Mouse (Mus musculus) myocyte (in vitro differentiated cells): ENCODE data around the gene Slc12a5. TPM values are rescaled to one million over a fixed set of nuclear protein-coding genes. Genes with fewer than 3 reads are reported as not detected.

ENCODE experiments used
- H3K27me3 ChIP-seq: one replicate; pipeline ENCODE4 v1.6.1; 2011; ENCODE audit not compliant: control insufficient read depth, insufficient read depth, insufficient read length
- H3K36me3 ChIP-seq: one replicate; pipeline ENCODE4 v1.6.1; 2011; ENCODE audit not compliant: control insufficient read depth, insufficient read depth
- H3K4me2 ChIP-seq: one replicate; pipeline ENCODE4 v1.6.1; 2011; ENCODE audit warnings: low read depth, control low read depth
- H3K4me3 ChIP-seq: one replicate; pipeline ENCODE4 v1.5.1; 2011; ENCODE audit warnings: mild to moderate bottlenecking, control low read depth, moderate library complexity
- H3K79me2 ChIP-seq: one replicate; pipeline ENCODE4 v1.6.1; 2011; ENCODE audit not compliant: control insufficient read depth, insufficient read depth
- H3ac ChIP-seq: one replicate; pipeline ENCODE4 v1.6.1; 2011; ENCODE audit not compliant: control insufficient read depth, insufficient read length
- CEBPB ChIP-seq: IDR thresholded peaks from 2 replicates; pipeline ENCODE4 v1.6.1; 2011; ENCODE audit warnings: mild to moderate bottlenecking, moderate library complexity; ENCODE audit not compliant: poor library complexity, insufficient read depth, severe bottlenecking
- E2F4 ChIP-seq: IDR thresholded peaks from one replicate; pipeline ENCODE4 v1.6.1; 2011; ENCODE audit warnings: mild to moderate bottlenecking, control low read depth, moderate library complexity; ENCODE audit not compliant: insufficient read depth
- MAX ChIP-seq: IDR thresholded peaks from one replicate; pipeline ENCODE4 v1.6.1; 2011; ENCODE audit warnings: low read depth, mild to moderate bottlenecking, control low read depth
- MYOD1 ChIP-seq, 3 experiments: IDR thresholded peaks; one replicate each; pipeline ENCODE4 v1.6.1; 2011; ENCODE audit warnings: control low read depth in 2 of 3, low read depth in 2 of 3, mild to moderate bottlenecking in 2 of 3, moderate library complexity in 1 of 3; ENCODE audit not compliant: insufficient read length in 2 of 3, control insufficient read depth in 1 of 3
- MYOG ChIP-seq, 3 experiments: IDR thresholded peaks; one replicate each; pipeline ENCODE4 v1.6.1; 2011; ENCODE audit warnings: control low read depth in 2 of 3, low read depth in 2 of 3, mild to moderate bottlenecking in 2 of 3; ENCODE audit not compliant: insufficient read length in 2 of 3, control insufficient read depth in 1 of 3, insufficient read depth in 1 of 3
- POLR2A ChIP-seq: IDR thresholded peaks from one replicate; pipeline ENCODE4 v1.6.1; 2011; ENCODE audit warnings: low read depth, mild to moderate bottlenecking, control low read depth, moderate library complexity; ENCODE audit not compliant: insufficient read length
- POLR2AphosphoS2 ChIP-seq: IDR thresholded peaks from one replicate; pipeline ENCODE4 v1.6.1; 2011; ENCODE audit warnings: low read depth, control low read depth; ENCODE audit not compliant: insufficient read length
- REST ChIP-seq: IDR thresholded peaks from one replicate; pipeline ENCODE4 v1.6.1; 2011; ENCODE audit warnings: mild to moderate bottlenecking, control low read depth, moderate library complexity; ENCODE audit not compliant: insufficient read depth, insufficient read length
- SRF ChIP-seq: IDR thresholded peaks from one replicate; pipeline ENCODE4 v1.6.1; 2011; ENCODE audit warnings: low read depth; ENCODE audit not compliant: control insufficient read depth, insufficient read length
- TCF12 ChIP-seq: IDR thresholded peaks from one replicate; pipeline ENCODE4 v1.6.1; 2011; ENCODE audit warnings: mild to moderate bottlenecking, control low read depth; ENCODE audit not compliant: poor library complexity, insufficient read depth, severe bottlenecking
- TCF3 ChIP-seq: IDR thresholded peaks from one replicate; pipeline ENCODE4 v1.6.1; 2011; ENCODE audit warnings: low read depth, control low read depth; ENCODE audit not compliant: insufficient read length
- USF1 ChIP-seq: IDR thresholded peaks from one replicate; pipeline ENCODE4 v1.6.1; 2011; ENCODE audit warnings: low read depth, mild to moderate bottlenecking, control low read depth, moderate library complexity
- polyA plus RNA-seq: library from polyadenylated mRNA; unstranded; fragments of >200 nt; fragmentation: generic; extraction: Trizol; gene quantifications from one replicate; pipeline ENCODE4 v1.2.1, GENCODE M21; 2012; ENCODE audit warnings: missing spikeins

Slc12a5 gene
- polyA plus RNA-seq, 1 experiment = 0.52 TPM

DNA sequence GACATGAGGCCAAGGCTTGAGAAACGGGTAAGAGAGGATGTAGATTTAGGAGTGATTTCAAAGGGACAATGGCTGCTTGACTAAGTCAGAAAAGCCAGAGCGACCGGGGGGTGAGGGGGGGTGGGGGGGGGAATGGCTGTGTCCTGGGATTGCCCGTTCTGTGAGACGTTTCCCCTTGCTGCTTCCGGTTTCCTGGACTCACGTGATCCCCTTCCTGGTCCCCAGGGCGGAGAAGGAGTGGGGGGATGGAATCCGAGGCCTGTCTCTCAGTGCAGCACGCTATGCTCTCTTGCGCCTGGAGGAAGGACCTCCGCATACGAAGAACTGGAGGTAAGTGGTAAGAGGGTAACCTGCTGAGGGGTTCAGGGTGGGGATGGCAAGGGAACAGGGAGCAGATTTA, 28.2 kb downstream of the Slc12a5 start:
- TF ChIP-seq TCF3 (no peak), MYOG (IDR thresholded peaks at IDR 0.05; ENCODE audit: control insufficient read depth in 1 of 3, insufficient read depth in 1 of 3, insufficient read length in 2 of 3, low read depth in 2 of 3) (no peak), E2F4 (no peak), MYOD1 (IDR thresholded peaks at IDR 0.05; ENCODE audit: control insufficient read depth in 1 of 3, insufficient read length in 2 of 3, low read depth in 2 of 3) (no peak), POLR2AphosphoS2 (no peak), USF1 (no peak), REST (no peak), TCF12 (no peak), MAX (no peak), POLR2A (no peak), SRF (no peak), CEBPB (no peak)
- no peak overlapping the region for H3ac ChIP-seq
- no peak overlapping the region for H3K4me3 ChIP-seq
- H3K36me3 ChIP-seq = no peaks in the 10 kb centered on the region
- peaks cover 61% of the 10 kb centered on the region for H3K27me3 ChIP-seq
- no peaks in the 10 kb centered on the region for H3K79me2 ChIP-seq
- H3K4me2 ChIP-seq = no peak overlapping the region

DNA sequence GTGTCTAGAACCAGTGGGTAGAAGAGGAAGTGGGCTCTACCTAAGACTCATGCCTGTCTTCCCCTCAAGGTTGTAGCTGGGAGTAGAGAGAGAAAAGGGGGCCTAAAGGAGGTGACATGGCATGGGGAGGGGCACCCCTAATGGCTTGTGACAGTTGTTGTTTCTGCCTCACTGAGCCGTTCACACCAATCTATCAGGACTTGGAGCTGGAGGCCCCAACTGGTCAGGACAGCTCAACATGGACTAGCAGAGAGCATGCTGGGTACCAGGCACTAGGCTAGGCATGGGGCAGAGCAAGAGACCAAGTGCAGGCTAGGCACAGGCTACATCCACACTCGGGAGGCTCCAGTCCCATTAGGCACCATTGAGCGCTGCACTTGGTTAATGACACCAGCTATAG, 30.5 kb downstream of the Slc12a5 start:
- no peak overlapping the region for H3K4me2 ChIP-seq
- no peak for TF ChIP-seq TCF3
- no peak for TF ChIP-seq REST
- TF ChIP-seq POLR2AphosphoS2 = no peak
- no peak for TF ChIP-seq SRF
- TF ChIP-seq MYOG (IDR thresholded peaks at IDR 0.05; ENCODE audit: control insufficient read depth in 1 of 3, insufficient read depth in 1 of 3, insufficient read length in 2 of 3, low read depth in 2 of 3) = no peak
- no peak for TF ChIP-seq MAX
- no peak for TF ChIP-seq E2F4
- no peak for TF ChIP-seq TCF12
- no peak for TF ChIP-seq CEBPB
- H3K4me3 ChIP-seq = no peak overlapping the region
- no peak overlapping the region for H3ac ChIP-seq
- H3K36me3 ChIP-seq = no peaks in the 10 kb centered on the region
- peaks cover 59% of the 10 kb centered on the region for H3K27me3 ChIP-seq
- no peaks in the 10 kb centered on the region for H3K79me2 ChIP-seq

DNA sequence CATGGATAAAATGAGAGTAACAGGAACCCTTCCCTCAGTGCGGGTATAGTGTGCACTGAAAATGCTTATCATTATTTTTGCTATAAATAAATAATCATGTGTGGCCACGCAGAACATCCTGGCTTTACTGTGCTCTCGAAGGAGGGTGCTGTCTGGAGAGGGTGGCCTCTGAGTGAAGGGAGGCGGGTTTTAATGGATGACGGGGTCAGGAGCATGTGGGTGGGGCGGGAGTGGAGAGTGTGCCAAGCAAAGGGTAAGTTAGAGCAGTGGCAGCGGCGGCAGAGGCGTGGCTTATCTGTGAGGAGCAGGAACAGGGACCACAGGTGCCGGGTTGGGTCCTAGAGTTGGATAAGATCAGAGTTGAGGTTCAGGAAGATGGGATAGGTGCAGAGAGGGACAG, 31.2 kb downstream of the Slc12a5 start:
- Histone ChIP-seq H3K79me2 (no peaks in the 10 kb centered on the region), H3K27me3 (peaks cover 52% of the 10 kb centered on the region), H3K4me2 (no peak overlapping the region), H3K36me3 (no peaks in the 10 kb centered on the region), H3K4me3 (no peak overlapping the region), H3ac (no peak overlapping the region)
- TF ChIP-seq CEBPB (no peak), TCF3 (no peak)

DNA sequence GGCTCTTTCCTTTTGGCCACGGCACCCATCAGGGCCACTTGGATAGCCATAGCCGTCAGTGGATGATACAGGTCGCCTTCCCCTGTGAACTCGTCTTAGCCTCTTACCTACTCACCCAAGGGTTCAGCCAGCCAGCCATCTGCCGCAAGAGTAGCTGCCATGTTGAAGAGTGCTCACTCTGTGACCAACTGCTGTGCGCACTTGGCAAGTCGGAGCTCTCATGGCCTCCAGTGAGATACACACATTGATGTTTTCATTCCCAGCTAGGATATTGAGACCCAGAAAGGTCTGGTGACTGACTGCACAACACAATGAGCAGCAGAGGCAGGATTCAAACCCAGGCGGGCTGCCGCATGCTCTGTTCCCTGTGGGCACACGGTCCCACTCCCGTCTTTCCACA, 33.6 kb downstream of the Slc12a5 start:
- no peak overlapping the region for H3K4me3 ChIP-seq
- peaks cover 29% of the 10 kb centered on the region for H3K27me3 ChIP-seq

DNA sequence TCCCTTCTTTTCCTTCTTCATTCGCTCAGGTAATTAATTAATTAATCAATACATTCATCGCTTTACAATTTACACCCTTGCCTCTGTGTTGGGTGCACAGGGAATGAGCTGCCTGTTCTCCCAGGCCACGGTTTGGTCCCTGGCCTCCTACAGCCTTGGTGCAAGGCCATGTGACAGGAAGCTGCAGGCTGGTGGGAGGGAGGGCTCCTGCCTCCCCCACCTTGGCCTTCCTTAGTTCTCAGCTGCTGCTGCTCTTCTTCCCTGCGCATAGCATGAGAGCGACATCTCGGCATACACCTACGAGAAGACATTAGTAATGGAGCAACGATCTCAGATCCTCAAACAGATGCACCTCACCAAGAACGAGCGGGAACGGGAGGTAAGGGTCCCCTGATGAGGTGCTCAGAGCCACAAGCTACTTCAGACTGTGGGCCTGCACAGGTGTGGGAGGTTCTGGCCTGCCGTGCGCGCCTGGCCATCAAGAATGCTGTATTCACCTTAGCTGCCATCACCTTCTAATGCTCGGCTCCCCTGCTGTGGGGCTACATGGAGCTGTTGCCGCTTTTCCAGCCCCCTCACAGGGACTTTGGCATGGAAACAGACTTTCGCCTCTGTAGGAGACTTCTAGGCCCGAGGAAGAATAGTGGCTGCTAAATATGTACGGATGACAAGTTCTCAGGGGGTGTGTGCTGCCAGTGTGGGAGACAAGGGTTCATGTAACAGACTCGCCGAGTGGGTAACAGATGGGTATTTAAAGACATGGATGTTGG, 34.2 kb downstream of the Slc12a5 start:
- Histone ChIP-seq H3K4me2 (no peak overlapping the region), H3K79me2 (no peaks in the 10 kb centered on the region), H3K36me3 (no peaks in the 10 kb centered on the region), H3K27me3 (peaks cover 22% of the 10 kb centered on the region), H3ac (no peak overlapping the region), H3K4me3 (no peak overlapping the region)
- TF ChIP-seq MYOG (IDR thresholded peaks at IDR 0.05; ENCODE audit: control insufficient read depth in 1 of 3, insufficient read depth in 1 of 3, insufficient read length in 2 of 3, low read depth in 2 of 3) (no peak), E2F4 (no peak), MAX (no peak), REST (no peak), SRF (no peak), TCF3 (no peak), USF1 (no peak), POLR2A (no peak), TCF12 (no peak), POLR2AphosphoS2 (no peak), CEBPB (no peak), MYOD1 (IDR thresholded peaks at IDR 0.05; ENCODE audit: control insufficient read depth in 1 of 3, insufficient read length in 2 of 3, low read depth in 2 of 3) (no peak)

More for the DNA sequence above, 33.6 kb downstream of the Slc12a5 start:
- Histone ChIP-seq H3K4me2 (no peak overlapping the region), H3K36me3 (no peaks in the 10 kb centered on the region), H3ac (no peak overlapping the region), H3K79me2 (no peaks in the 10 kb centered on the region)
- no peak for TF ChIP-seq MYOG (IDR thresholded peaks at IDR 0.05; ENCODE audit: control insufficient read depth in 1 of 3, insufficient read depth in 1 of 3, insufficient read length in 2 of 3, low read depth in 2 of 3)
- TF ChIP-seq TCF3 = no peak
- TF ChIP-seq REST = no peak
- no peak for TF ChIP-seq SRF
- TF ChIP-seq USF1 = no peak
- no peak for TF ChIP-seq CEBPB
- no peak for TF ChIP-seq MAX
- no peak for TF ChIP-seq E2F4
- no peak for TF ChIP-seq POLR2A
- no peak for TF ChIP-seq POLR2AphosphoS2
- TF ChIP-seq TCF12 = no peak
- TF ChIP-seq MYOD1 (IDR thresholded peaks at IDR 0.05; ENCODE audit: control insufficient read depth in 1 of 3, insufficient read length in 2 of 3, low read depth in 2 of 3) = no peak
